Mouse (Mus musculus) midbrain, embryonic 10.5 days (tissue): Measurements from ENCODE around the gene Olfr68. TPM values are rescaled to one million over a fixed set of nuclear protein-coding genes. Genes with fewer than 3 reads are reported as not detected.

ENCODE experiments used
- polyA plus RNA-seq: library from polyadenylated mRNA; unstranded; fragments of >200 nt; fragmentation: Nextera tagmentation; extraction: Ambion mirVana; gene quantifications from 2 replicates; pipeline ENCODE4 v1.2.1, GENCODE M21; 2016

Olfr68 gene
- polyA plus RNA-seq, 1 experiment from 2014 or later: not detected

Other genes with a start within 250 kb of the Olfr68 start
- not detected in 2 replicates for gene Olfr612, start 237.0 kb downstream of the Olfr68 start, polyA plus RNA-seq
- not detected in 2 replicates for gene Olfr613, start 231.6 kb downstream of the Olfr68 start, polyA plus RNA-seq
- not detected in 2 replicates for gene Olfr615, start 223.6 kb downstream of the Olfr68 start, polyA plus RNA-seq
- not detected in 2 replicates for gene Olfr616, start 210.6 kb downstream of the Olfr68 start, polyA plus RNA-seq
- gene Olfr617, start 206.6 kb downstream of the Olfr68 start, polyA plus RNA-seq: not detected in 2 replicates
- not detected in 2 replicates for gene Olfr618, start 189.6 kb downstream of the Olfr68 start, polyA plus RNA-seq
- gene Olfr619, start 179.1 kb downstream of the Olfr68 start, polyA plus RNA-seq: not detected in 2 replicates
- not detected in 2 replicates for gene Olfr620, start 167.2 kb downstream of the Olfr68 start, polyA plus RNA-seq
- gene Olfr622, start 137.0 kb downstream of the Olfr68 start, polyA plus RNA-seq: not detected in 2 replicates
- gene Olfr623, start 116.0 kb downstream of the Olfr68 start, polyA plus RNA-seq: not detected in 2 replicates
- 0.02 TPM in 2 replicates for gene Olfr624, start 108.5 kb downstream of the Olfr68 start, polyA plus RNA-seq
- gene Olfr625-ps1, start 97.0 kb downstream of the Olfr68 start, polyA plus RNA-seq: not detected in 2 replicates
- gene Olfr243, start 65.0 kb downstream of the Olfr68 start, polyA plus RNA-seq: not detected in 2 replicates
- gene Olfr628, start 49.3 kb downstream of the Olfr68 start, polyA plus RNA-seq: not detected in 2 replicates
- not detected in 2 replicates for gene Olfr629, start 34.8 kb downstream of the Olfr68 start, polyA plus RNA-seq
- gene Olfr630, start 22.4 kb downstream of the Olfr68 start, polyA plus RNA-seq: not detected in 2 replicates
- not detected in 2 replicates for gene Olfr69, start 8.1 kb downstream of the Olfr68 start, polyA plus RNA-seq
- gene Olfr67, start 12.1 kb upstream of the Olfr68 start, polyA plus RNA-seq: not detected in 2 replicates
- 191 and 345 TPM in 2 replicates for gene Hbb-bt, start 34.3 kb upstream of the Olfr68 start, polyA plus RNA-seq
- gene Hbb-bs, start 48.4 kb upstream of the Olfr68 start, polyA plus RNA-seq: 74.3 and 117 TPM in 2 replicates
- 0.23 TPM in 1 of 2 replicates, not detected in the other for gene Hbb-bh2, start 60.8 kb upstream of the Olfr68 start, polyA plus RNA-seq
- 3,029 and 4,275 TPM in 2 replicates for gene Hbb-bh1, start 63.5 kb upstream of the Olfr68 start, polyA plus RNA-seq
- gene Hbb-y, start 73.5 kb upstream of the Olfr68 start, polyA plus RNA-seq: 7,838 and 8,555 TPM in 2 replicates
- gene Olfr66, start 106.6 kb upstream of the Olfr68 start, polyA plus RNA-seq: not detected in 2 replicates
- not detected in 2 replicates for gene Olfr64, start 114.8 kb upstream of the Olfr68 start, polyA plus RNA-seq
- not detected in 2 replicates for gene Olfr65, start 123.8 kb upstream of the Olfr68 start, polyA plus RNA-seq
- not detected in 2 replicates for gene Olfr631, start 149.1 kb upstream of the Olfr68 start, polyA plus RNA-seq
- gene Olfr632, start 154.6 kb upstream of the Olfr68 start, polyA plus RNA-seq: not detected in 2 replicates
- not detected in 2 replicates for gene Olfr633, start 164.7 kb upstream of the Olfr68 start, polyA plus RNA-seq
- gene Olfr635, start 191.5 kb upstream of the Olfr68 start, polyA plus RNA-seq: 0.01 and 0.04 TPM in 2 replicates
- gene Olfr638, start 219.0 kb upstream of the Olfr68 start, polyA plus RNA-seq: not detected in 2 replicates
- not detected in 2 replicates for gene Olfr639, start 237.6 kb upstream of the Olfr68 start, polyA plus RNA-seq
- not detected in 2 replicates for gene Olfr640, start 245.9 kb upstream of the Olfr68 start, polyA plus RNA-seq